Mouse (Mus musculus): ENCODE data around the gene Bmp2. TPM values are rescaled to one million over a fixed set of nuclear protein-coding genes. Genes with fewer than 3 reads are reported as not detected.

The Bmp2 gene
- polyA plus RNA-seq, 1 experiment from 2014 or later, result 9.7 TPM

DNA sequence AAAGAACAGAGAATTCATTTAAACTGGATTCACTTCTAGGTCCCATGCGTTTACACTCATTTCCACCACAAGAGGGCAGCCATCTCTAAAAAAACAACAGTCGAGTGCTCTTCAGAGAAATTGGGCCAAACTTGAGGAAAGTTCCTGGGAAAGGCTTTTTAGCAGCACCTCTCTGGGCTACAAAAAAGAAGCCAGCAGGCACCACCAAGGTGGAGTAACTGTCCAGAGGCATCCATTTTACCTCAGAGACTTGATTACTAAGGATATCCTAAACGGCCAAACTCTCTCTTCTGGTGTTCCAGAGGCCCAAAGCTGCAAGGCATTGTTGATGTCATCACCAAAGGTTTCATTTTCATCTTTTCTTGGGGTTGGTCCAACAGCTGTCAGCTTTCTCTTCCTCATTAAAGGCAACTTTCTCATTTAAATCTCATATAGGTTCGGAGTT, 1.7 kb upstream of the Bmp2 start:
- ATAC-seq (ENCODE audit: insufficient number of reproducible peaks, insufficient read depth, low FRiP score, low read depth), result no peak
- H3K9me3 ChIP-seq (ENCODE audit: control insufficient read depth, low read length), result no peaks in the 10 kb centered on the region
- 0 out of 2 replicates have a peak overlapping the region, but pooled peaks have one; percentile 1 for H3K4me2 ChIP-seq (ENCODE audit: low read length)
- H3K27ac ChIP-seq (replicated peaks in 1 of 2; ENCODE audit: control insufficient read depth in 1 of 2, insufficient read depth in 1 of 2, low read depth in 2 of 2, low read length in 2 of 2), result no peak overlapping the region
- no peak overlapping the region for H3K4me3 ChIP-seq (ENCODE audit: control insufficient read depth in 1 of 2, insufficient read depth in 1 of 2, low read depth in 1 of 2, low read length in 2 of 2)
- no peaks in the 10 kb centered on the region for H3K36me3 ChIP-seq (ENCODE audit: control insufficient read depth, insufficient read depth, low read length)
- peaks cover 0 to 6% of the 10 kb centered on the region in 2 experiments; a peak in 2 of 4 replicates for H3K4me1 ChIP-seq (ENCODE audit: control insufficient read depth in 2 of 2, insufficient read depth in 2 of 2, low read length in 2 of 2)
- WGBS, result 22% methylated on average over 4 of the region's 4 CpGs
- no peak overlapping the region for H3K9ac ChIP-seq (ENCODE audit: low read length)
- peaks cover 25% of the 10 kb centered on the region for H3K27me3 ChIP-seq (ENCODE audit: control insufficient read depth, insufficient read depth, low read length)

DNA sequence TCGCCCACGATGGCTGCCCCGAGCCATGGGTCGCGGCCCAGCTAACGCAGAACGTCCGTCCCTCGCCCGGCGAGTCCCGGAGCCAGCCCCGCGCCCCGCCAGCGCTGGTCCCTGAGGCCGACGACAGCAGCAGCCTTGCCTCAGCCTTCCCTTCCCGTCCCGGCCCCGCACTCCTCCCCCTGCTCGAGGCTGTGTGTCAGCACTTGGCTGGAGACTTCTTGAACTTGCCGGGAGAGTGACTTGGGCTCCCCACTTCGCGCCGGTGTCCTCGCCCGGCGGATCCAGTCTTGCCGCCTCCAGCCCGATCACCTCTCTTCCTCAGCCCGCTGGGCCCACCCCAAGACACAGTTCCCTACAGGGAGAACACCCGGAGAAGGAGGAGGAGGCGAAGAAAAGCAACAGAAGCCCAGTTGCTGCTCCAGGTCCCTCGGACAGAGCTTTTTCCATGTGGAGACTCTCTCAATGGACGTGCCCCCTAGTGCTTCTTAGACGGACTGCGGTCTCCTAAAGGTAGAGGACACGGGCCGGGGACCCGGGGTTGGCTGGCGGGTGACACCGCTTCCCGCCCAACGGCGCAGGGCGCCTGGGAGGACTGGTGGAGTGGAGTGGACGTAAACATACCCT, 995 bp downstream of the Bmp2 start:
- Histone ChIP-seq H3K4me3 (ENCODE audit: control insufficient read depth in 1 of 2, insufficient read depth in 1 of 2, low read depth in 1 of 2, low read length in 2 of 2) (peak overlapping the region; percentile 52 to 70), H3K9me3 (ENCODE audit: control insufficient read depth, low read length) (no peaks in the 10 kb centered on the region), H3K4me1 (ENCODE audit: control insufficient read depth in 2 of 2, insufficient read depth in 2 of 2, low read length in 2 of 2) (peaks cover 0 to 6% of the 10 kb centered on the region in 2 experiments; a peak in 2 of 4 replicates), H3K36me3 (ENCODE audit: control insufficient read depth, insufficient read depth, low read length) (no peaks in the 10 kb centered on the region), H3K27me3 (ENCODE audit: control insufficient read depth, insufficient read depth, low read length) (peaks cover 26% of the 10 kb centered on the region), H3K4me2 (ENCODE audit: low read length) (peak overlapping the region; percentile 95), H3K27ac (replicated peaks in 1 of 2; ENCODE audit: control insufficient read depth in 1 of 2, insufficient read depth in 1 of 2, low read depth in 2 of 2, low read length in 2 of 2) (peak overlapping the region in 1 of 2 experiments; percentile 30; a peak in 1 of 4 replicates), H3K9ac (ENCODE audit: low read length) (peak overlapping the region; percentile 78)
- no peak for ATAC-seq (ENCODE audit: insufficient number of reproducible peaks, insufficient read depth, low FRiP score, low read depth)
- under 1% methylated on average over 48 of the region's 48 CpGs for WGBS

DNA sequence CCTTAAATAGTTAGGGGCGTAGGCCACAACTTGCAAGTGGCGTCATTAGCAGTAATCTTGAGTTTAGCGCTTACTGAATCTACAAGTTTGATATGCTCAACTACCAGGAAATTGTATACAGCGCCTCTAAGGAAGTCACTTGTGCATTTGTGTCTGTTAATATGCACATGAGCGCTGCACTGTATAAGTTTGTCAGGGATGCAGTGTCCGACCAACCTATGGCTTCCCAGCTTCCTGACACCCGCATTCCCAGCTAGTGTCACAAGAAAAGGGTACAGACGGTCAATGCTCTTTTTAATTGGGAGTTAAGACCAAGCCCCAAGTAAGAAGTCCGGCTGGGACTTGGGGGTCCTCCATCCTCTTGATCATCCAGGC, 1.9 kb downstream of the Bmp2 start:
- Histone ChIP-seq H3K4me2 (ENCODE audit: low read length) (peak overlapping the region; percentile 95), H3K4me3 (ENCODE audit: control insufficient read depth in 1 of 2, insufficient read depth in 1 of 2, low read depth in 1 of 2, low read length in 2 of 2) (peak overlapping the region; percentile 57 to 70), H3K27ac (replicated peaks in 1 of 2; ENCODE audit: control insufficient read depth in 1 of 2, insufficient read depth in 1 of 2, low read depth in 2 of 2, low read length in 2 of 2) (no peak overlapping the region), H3K9ac (ENCODE audit: low read length) (peak overlapping the region; percentile 78), H3K4me1 (ENCODE audit: control insufficient read depth in 2 of 2, insufficient read depth in 2 of 2, low read length in 2 of 2) (peaks cover 0 to 6% of the 10 kb centered on the region in 2 experiments; a peak in 2 of 4 replicates), H3K36me3 (ENCODE audit: control insufficient read depth, insufficient read depth, low read length) (no peaks in the 10 kb centered on the region), H3K27me3 (ENCODE audit: control insufficient read depth, insufficient read depth, low read length) (peaks cover 25% of the 10 kb centered on the region), H3K9me3 (ENCODE audit: control insufficient read depth, low read length) (no peaks in the 10 kb centered on the region)
- ATAC-seq (ENCODE audit: insufficient number of reproducible peaks, insufficient read depth, low FRiP score, low read depth), result no peak
- 28% methylated on average over 9 of the region's 9 CpGs for WGBS

DNA sequence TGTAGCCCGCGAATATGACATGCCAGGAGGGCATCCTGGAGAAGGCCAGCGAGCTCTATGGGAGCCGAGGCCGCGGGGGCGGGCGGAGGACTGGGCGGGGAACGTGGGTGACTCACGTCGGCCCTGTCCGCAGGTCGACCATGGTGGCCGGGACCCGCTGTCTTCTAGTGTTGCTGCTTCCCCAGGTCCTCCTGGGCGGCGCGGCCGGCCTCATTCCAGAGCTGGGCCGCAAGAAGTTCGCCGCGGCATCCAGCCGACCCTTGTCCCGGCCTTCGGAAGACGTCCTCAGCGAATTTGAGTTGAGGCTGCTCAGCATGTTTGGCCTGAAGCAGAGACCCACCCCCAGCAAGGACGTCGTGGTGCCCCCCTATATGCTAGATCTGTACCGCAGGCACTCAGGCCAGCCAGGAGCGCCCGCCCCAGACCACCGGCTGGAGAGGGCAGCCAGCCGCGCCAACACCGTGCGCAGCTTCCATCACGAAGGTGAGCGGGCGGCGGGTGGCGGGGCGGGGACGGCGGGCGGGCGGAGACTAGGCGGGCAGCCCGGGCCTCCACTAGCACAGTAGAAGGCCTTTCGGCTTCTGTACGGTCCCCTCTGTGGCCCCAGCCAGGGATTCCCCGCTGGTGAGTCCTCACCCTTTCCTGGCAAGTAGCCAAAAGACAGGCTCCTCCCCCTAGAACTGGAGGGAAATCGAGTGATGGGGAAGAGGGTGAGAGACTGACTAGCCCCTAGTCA, 2.5 kb downstream of the Bmp2 start:
- no peak overlapping the region for H3K27ac ChIP-seq (replicated peaks in 1 of 2; ENCODE audit: control insufficient read depth in 1 of 2, insufficient read depth in 1 of 2, low read depth in 2 of 2, low read length in 2 of 2)
- 0 out of 2 replicates have a peak, but pooled peaks cover under 1% of the 10 kb centered on the region for H3K36me3 ChIP-seq (ENCODE audit: control insufficient read depth, insufficient read depth, low read length)
- peak overlapping the region; percentile 78 for H3K9ac ChIP-seq (ENCODE audit: low read length)
- WGBS, result under 1% methylated on average over 50 of the region's 55 CpGs
- peaks cover 0 to 6% of the 10 kb centered on the region in 2 experiments; a peak in 2 of 4 replicates for H3K4me1 ChIP-seq (ENCODE audit: control insufficient read depth in 2 of 2, insufficient read depth in 2 of 2, low read length in 2 of 2)
- H3K9me3 ChIP-seq (ENCODE audit: control insufficient read depth, low read length), result no peaks in the 10 kb centered on the region
- peaks cover 25% of the 10 kb centered on the region for H3K27me3 ChIP-seq (ENCODE audit: control insufficient read depth, insufficient read depth, low read length)
- peak; percentile 49 for ATAC-seq (ENCODE audit: insufficient number of reproducible peaks, insufficient read depth, low FRiP score, low read depth)
- peak overlapping the region; percentile 57 to 70 for H3K4me3 ChIP-seq (ENCODE audit: control insufficient read depth in 1 of 2, insufficient read depth in 1 of 2, low read depth in 1 of 2, low read length in 2 of 2)
- H3K4me2 ChIP-seq (ENCODE audit: low read length), result peak overlapping the region; percentile 95

DNA sequence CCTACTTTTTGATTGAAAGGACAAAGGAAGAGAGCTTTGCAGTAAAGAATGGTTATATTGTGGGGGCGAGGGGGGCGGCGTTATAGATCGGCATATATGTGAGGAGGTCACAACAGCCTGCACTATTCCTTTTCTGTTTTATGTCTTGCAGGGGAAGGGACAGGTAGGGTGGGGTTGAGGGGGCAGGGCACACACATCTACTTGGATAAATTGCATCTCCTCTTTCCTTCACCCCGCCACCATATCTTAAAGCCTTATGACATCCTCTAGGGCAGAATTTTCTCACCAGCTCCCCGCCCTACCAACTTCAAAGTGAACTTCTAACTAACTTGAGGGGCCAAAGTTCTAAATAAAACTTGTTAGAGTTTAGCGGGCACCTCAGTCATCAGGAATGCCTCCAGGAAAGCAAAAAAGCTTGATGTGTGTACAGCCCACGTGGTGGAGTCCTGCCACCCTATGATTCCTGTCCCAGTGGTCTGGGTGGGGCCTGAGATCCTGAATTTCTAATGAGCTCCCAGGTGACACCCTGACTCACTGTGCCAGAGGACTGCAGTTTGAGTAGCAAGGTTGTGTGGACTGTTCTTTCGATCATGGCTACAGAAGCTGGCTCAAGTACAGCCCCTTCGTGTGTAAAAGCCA, 12.4 kb downstream of the Bmp2 start:
- no peaks in the 10 kb centered on the region for H3K27me3 ChIP-seq (ENCODE audit: control insufficient read depth, insufficient read depth, low read length)
- ATAC-seq (ENCODE audit: insufficient number of reproducible peaks, insufficient read depth, low FRiP score, low read depth), result no peak
- 68% methylated on average over 10 of the region's 10 CpGs for WGBS
- H3K27ac ChIP-seq (replicated peaks in 1 of 2; ENCODE audit: control insufficient read depth in 1 of 2, insufficient read depth in 1 of 2, low read depth in 2 of 2, low read length in 2 of 2), result no peak overlapping the region
- H3K4me3 ChIP-seq (ENCODE audit: control insufficient read depth in 1 of 2, insufficient read depth in 1 of 2, low read depth in 1 of 2, low read length in 2 of 2), result no peak overlapping the region
- no peaks in the 10 kb centered on the region for H3K9me3 ChIP-seq (ENCODE audit: control insufficient read depth, low read length)
- H3K4me1 ChIP-seq (ENCODE audit: control insufficient read depth in 2 of 2, insufficient read depth in 2 of 2, low read length in 2 of 2), result no peaks in the 10 kb centered on the region; a peak in 1 of 4 replicates
- peaks cover 18% of the 10 kb centered on the region; the same call in 1 of the 2 replicates for H3K36me3 ChIP-seq (ENCODE audit: control insufficient read depth, insufficient read depth, low read length)
- H3K9ac ChIP-seq (ENCODE audit: low read length), result no peak overlapping the region
- no peak overlapping the region for H3K4me2 ChIP-seq (ENCODE audit: low read length)

DNA sequence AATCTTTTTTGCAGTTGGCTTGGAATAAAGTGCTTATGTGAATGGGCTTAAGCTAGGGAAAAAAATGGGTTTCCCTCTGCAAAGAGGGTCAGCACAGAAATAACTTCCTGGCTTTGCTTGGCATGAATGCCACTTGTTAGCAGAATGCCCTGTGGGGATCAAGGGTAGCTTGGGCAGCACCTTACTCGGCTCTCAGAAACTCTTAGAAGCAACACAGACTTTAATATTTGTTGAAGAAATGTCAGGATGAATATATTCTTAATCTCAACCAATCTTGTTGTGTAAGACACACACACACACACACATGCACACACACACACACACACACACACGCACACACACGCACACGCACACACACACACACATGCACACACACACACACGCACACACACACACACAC, 13.5 kb downstream of the Bmp2 start:
- ATAC-seq (ENCODE audit: insufficient number of reproducible peaks, insufficient read depth, low FRiP score, low read depth), result no peak

DNA sequence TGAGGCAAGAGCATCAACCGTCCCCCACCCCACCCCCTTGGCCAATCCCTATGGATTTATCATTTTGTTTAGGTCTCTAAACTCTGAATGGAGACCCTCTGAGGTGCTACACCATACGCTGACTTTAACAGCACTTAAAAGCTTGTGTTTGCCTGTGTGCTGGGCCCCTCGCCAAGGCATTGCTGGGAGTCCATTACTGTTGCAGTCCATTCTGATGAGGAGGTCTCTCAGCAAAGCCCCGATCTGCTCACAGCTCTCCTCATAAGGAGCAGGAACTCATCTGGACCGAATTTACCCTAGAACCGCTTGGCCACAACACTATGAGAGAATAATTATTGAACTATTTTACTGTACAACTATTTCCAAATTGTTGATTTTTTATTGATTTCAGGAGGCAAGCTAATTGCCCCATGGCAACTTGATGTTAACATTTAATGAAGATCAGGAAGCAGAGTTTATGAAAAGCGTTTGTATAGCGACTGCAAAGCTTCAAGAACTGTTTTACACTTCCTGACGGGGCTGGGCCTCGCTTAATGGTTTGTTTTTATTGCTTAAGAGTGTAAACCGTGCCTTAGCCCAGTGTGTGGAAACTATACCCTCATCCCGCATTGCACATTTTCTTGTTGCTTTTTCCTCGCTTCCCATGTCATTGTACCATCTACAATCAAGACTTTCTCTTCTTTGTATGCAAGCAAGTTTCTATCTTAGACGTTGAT, 14.2 kb downstream of the Bmp2 start:
- no peaks in the 10 kb centered on the region; a peak in 1 of 4 replicates for H3K4me1 ChIP-seq (ENCODE audit: control insufficient read depth in 2 of 2, insufficient read depth in 2 of 2, low read length in 2 of 2)
- no peak overlapping the region for H3K27ac ChIP-seq (replicated peaks in 1 of 2; ENCODE audit: control insufficient read depth in 1 of 2, insufficient read depth in 1 of 2, low read depth in 2 of 2, low read length in 2 of 2)
- no peak overlapping the region for H3K4me3 ChIP-seq (ENCODE audit: control insufficient read depth in 1 of 2, insufficient read depth in 1 of 2, low read depth in 1 of 2, low read length in 2 of 2)
- WGBS, result 64% methylated on average over 14 of the region's 14 CpGs
- no peak overlapping the region for H3K4me2 ChIP-seq (ENCODE audit: low read length)
- H3K36me3 ChIP-seq (ENCODE audit: control insufficient read depth, insufficient read depth, low read length), result peaks cover 7% of the 10 kb centered on the region; the same call in 1 of the 2 replicates
- H3K9me3 ChIP-seq (ENCODE audit: control insufficient read depth, low read length), result no peaks in the 10 kb centered on the region
- ATAC-seq (ENCODE audit: insufficient number of reproducible peaks, insufficient read depth, low FRiP score, low read depth), result no peak
- no peaks in the 10 kb centered on the region for H3K27me3 ChIP-seq (ENCODE audit: control insufficient read depth, insufficient read depth, low read length)
- H3K9ac ChIP-seq (ENCODE audit: low read length), result no peak overlapping the region

More for the DNA sequence above, 13.5 kb downstream of the Bmp2 start:
- no peaks in the 10 kb centered on the region for H3K9me3 ChIP-seq (ENCODE audit: control insufficient read depth, low read length)
- no peak overlapping the region for H3K4me2 ChIP-seq (ENCODE audit: low read length)
- no peaks in the 10 kb centered on the region for H3K27me3 ChIP-seq (ENCODE audit: control insufficient read depth, insufficient read depth, low read length)
- H3K9ac ChIP-seq (ENCODE audit: low read length), result no peak overlapping the region
- H3K4me1 ChIP-seq (ENCODE audit: control insufficient read depth in 2 of 2, insufficient read depth in 2 of 2, low read length in 2 of 2), result no peaks in the 10 kb centered on the region; a peak in 1 of 4 replicates
- WGBS, result 71% methylated on average over 5 of the region's 5 CpGs
- peaks cover 13% of the 10 kb centered on the region; the same call in 1 of the 2 replicates for H3K36me3 ChIP-seq (ENCODE audit: control insufficient read depth, insufficient read depth, low read length)
- no peak overlapping the region for H3K4me3 ChIP-seq (ENCODE audit: control insufficient read depth in 1 of 2, insufficient read depth in 1 of 2, low read depth in 1 of 2, low read length in 2 of 2)
- no peak overlapping the region for H3K27ac ChIP-seq (replicated peaks in 1 of 2; ENCODE audit: control insufficient read depth in 1 of 2, insufficient read depth in 1 of 2, low read depth in 2 of 2, low read length in 2 of 2)
